Mouse (Mus musculus) heart, postnatal 14 days (tissue): ENCODE data around the gene St8sia1. TPM values are rescaled to one million over a fixed set of nuclear protein-coding genes. Genes with fewer than 3 reads are reported as not detected.
"Not testable (repeated sequence)": the region's sequence is repeated elsewhere in the genome, so short reads cannot be mapped to it uniquely, and the experiment has no call there.

Source experiments
- DNase-seq, 2 experiments: peaks; one replicate each; pipeline ENCODE4 v3.0.0; 2021 to 2022
- intact Hi-C: fragments of 180-260 bp; cut with DNase I; formaldehyde crosslinking; loops from one replicate; pipeline ENCODE4 v1.15.1; 2025
- long read RNA-seq, 2 experiments: library from polyadenylated mRNA; stranded (forward); transcript quantifications; one replicate each; pipeline ENCODE4 v2.0.0; 2021
- total RNA-seq, 2 experiments: library from RNA; stranded (reverse); gene quantifications; 2 replicates each; pipeline ENCODE4 v1.2.3; 2021

Gene St8sia1
- 1 to 10 TPM in 1 of 2 experiments, under 1 TPM in 1; 0.38 to 1.7 TPM for total RNA-seq
- long read RNA-seq, experiment 1, result 0 reads
- long read RNA-seq, experiment 2, result 0 reads

DNA sequence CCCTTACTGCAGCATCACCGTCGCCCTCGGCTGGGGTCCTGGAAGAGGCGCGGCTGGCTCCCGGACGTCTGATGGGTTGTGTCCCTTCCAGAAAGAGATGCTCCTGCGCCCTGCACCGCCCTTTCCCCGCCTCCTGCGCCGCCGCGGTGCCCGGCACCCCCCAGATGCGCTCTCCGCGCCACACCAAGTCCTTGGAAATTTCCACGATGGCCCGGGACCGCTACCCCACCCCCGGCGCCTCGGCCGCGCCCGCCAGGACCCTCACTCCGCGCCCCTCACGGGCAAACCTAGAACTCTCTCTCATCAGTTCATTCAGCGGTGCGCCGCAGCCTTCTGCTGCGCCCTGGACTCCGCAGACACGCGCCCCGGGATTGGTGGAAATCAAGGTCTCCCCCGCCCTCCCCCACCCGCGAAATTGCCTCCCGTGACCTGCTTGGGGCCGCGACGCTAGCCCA is at the start of gene St8sia1:
Gene St8sia1 (minus strand): TSS at position 377 of the 455 bp plus-strand sequence.
- DNase-seq, result peak; percentile 6 to 9
- intact Hi-C loops, result loop anchor here (2.0 to 10.0 kb wide), 3 partner anchors 89 to 185 kb away; no protein-coding TSS in a partner anchor

DNA sequence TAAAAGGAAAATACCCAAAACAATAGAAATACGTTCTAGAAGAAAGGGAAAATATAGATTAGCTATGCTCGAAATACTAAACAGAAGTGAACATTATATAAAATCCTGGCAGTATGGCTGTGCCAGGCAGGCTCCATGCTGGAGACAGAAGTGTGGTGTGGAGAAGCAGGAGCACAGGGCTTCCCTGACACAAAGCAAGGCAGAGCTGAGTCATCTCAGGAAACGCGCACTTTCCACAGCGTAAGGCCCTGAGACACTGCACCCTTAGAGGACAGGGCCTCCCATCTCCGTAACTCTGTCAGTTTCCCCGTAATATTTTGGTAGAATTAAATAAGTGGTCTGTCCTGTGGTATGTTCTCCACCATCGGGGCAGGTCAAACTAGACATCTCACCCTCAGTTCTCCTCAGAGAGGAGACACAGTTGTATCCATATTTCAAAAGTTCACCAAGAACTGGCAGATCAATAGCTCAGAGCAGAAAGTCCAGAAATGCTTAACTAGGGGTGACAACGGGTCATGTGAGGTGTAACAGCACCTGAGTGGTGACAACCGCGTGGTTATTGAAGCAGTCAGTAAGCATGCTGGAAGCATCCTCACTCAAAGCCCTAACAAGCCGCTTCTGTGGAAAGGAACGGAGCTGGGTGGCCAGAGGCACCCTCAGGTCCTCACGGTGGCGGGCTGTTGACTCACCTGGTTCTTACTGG is 48.4 kb upstream of the St8sia1 start:
- intact Hi-C loops, result no loop called here
- DNase-seq, result no peak

DNA sequence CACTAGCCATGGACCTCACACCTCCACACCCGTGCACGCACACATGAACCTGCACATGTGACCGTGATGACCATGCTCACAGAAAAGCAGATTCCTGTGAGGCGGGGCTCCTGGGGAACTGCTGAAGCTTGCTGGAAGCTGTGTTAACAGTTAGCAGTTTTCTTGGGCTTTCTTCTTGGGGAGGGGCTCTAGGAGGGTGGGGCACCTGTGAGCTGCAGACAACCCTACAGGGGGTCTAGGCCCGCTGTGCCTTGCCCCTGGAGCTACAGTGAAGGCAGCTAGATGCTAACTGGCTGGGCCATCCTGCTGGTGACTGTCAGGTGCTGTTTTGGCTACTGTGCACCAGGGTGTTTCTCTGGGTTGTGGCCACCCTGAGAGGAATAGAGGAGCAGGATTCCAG is 44.6 kb upstream of the St8sia1 start:
- DNase-seq, result no peak
- intact Hi-C loops, result no loop called here

DNA sequence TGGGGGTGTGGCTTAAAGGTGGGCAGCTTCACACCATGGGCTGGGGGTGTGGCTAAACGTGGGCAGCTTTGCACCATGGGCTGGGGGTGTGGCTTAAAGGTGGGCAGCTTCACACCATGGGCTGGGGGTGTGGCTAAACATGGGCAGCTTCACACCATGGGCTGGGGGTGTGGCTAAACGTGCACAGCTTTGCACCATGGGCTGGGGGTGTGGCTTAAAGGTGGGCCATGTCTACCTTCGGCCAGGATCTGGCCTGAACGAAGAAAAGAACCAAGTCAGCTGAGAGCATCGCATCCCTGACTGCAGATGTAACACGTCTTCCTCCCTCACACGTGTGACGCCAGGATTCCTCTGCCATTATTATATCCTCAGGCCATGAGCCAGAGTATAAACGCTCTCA is 41.0 kb upstream of the St8sia1 start:
- DNase-seq, intact Hi-C loops: not testable (repeated sequence)

DNA sequence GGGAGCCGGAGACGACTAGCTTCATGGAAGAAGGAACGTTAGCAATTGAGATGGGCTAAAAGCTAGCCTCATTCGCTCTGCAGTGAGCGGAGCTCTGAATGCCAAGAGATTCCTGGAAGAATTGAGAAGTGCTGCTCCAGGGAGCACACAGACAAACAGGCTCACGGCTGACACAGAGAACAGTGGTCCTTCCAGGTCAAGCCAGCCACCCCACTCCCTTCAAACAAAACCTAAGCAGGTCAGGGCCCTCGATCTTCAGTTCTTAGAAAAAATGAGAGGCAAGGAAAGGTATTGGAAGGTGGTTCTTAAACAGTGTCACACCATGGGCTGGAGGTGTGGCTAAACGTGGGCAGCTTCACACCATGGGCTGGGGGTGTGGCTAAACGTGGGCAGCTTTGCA is 40.5 kb upstream of the St8sia1 start:
- intact Hi-C loops, result no loop called here
- no peak for DNase-seq

DNA sequence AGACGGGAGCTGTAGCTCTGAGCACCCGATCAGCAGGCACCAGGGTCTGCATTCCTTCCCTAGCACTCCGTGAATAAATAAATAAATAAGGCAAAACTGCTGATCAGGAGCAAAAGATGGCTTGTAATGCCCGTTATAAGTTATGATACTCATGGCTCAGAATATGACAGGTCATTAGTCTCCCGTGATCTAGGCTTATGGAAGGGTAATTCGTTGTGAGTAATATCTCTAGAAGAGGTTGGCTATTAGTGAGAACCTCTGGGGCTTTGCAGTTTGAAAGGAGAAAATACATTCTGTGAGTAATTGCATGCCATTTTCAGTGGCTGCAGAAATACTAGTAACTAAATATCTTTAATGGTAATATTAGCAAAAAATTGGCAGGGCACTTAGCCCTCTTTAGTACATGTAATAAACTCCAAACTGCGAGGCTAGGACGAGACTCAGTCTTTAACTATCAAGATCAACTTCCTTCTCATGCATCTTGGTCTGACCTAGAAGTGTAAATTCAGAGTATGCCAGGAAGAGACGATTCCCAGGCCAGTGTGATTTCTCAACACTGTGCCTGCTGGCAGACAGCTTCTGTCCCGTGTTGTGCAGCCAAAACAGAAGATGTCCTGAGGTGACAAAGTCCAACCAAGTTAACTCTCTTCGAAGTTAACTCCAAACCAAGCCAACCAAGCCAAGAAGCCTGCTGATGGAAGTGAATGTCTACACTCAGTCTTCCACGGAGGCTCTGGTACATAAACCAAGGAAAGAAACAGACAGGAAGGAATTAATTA is 34.2 kb upstream of the St8sia1 start:
- intact Hi-C loops, result no loop called here
- no peak for DNase-seq

DNA sequence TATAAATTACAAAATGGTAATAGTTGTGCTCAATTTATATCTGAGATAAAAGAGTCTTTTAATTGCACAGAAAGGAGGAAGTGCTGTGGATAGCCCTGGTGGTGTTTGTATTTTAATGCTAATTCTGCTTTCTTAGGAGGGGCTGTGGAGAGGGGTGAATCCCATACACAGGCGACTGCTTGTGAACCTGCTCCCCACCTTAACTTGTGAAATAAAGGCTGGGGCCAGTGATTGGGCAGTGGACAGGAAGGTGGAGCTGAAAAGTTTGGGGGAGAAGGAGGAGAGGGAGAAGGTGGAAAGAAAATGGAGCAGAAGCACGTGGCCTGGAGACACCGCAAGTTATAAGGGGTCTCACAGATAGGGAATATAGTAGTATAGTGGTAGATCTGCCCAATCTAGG is 32.6 kb upstream of the St8sia1 start:
- intact Hi-C loops, result no loop called here
- no peak for DNase-seq

DNA sequence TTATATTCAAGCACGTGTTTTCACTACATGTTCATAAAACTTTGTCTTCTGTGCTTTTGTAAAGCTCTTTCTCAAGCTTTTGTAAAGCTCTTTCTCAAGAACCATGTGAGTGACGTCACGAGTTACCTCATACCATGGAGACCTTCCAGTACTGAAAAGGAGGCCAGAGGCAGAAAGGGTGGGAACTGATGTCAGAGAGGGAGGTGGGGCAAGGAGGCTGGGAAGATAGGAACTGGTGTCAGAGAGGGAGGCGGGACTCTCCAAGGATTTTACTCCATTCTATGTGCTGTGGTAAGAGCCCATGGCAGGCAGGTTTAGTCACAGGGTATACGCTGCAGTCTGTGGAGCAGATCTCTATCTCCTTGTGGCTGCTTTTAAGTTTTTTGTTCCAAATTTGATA is 31.3 kb upstream of the St8sia1 start:
- intact Hi-C loops, result no loop called here
- DNase-seq, result peak; percentile 36 to 53

DNA sequence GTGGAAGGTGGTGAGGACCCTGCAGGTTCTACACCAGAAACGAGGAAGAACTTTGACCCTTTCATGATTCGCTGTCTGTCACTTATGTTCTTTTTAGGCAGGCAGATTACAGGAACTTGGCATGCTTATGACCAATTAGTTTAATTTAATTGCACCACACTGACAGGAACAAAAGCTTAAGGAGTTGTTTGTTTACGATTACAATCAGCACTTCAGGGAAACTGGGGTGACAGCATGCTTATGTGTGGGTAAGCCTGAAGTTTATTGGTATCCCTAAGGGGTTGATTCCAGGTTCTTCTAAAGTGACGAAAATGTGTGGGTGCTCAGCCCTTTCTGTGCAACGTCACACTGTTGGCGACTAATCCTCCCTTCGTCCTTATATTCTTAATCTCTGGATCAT is 30.6 kb upstream of the St8sia1 start:
- no peak for DNase-seq
- intact Hi-C loops, result loop anchor here (5.0 kb wide), 1 partner anchor 177 kb away; no protein-coding TSS in a partner anchor

DNA sequence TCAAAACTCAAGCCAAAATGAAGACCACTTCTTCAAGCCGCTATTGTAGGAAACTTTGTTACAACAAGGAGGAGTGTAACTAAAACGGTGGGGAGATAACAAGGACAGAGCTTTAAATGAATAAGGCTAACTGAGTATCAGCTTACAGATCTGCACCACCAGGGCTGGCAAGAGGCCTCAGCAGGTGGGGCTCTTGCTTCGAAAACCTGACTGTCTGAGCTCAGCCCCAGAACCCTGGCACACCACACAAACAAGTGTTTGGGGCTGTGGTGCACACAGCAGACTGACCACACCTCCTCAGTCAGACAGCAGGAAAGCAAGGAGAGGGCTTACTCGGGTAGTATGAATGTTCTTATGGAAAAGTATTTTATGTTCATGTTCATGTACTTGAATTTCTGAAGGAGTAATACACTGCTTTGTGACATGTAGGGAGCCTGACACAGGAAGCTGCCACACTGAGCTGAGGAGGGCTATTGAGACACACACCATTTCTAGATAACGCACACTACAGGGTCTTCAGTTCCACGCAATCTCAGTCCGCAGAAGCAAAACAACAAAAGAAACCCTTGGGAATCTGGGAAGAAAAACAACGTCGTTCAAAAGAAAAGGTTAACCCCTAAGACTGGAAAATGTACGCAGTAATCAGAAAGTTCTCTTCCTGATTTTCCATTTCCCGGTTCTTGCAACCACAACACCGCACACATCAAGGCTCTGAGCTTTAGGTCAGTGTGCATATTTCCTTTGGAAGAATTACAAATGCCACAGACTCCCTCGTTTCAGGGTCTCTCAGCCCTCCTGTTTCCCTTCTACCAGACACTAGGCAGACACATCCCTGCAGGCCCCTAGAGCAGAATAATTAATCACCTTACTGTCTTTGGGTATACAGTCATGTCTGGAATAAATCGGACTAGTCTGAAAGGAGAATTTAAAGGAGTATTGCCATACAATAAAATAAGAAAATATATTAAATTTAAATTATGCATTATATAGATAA is 29.8 kb upstream of the St8sia1 start:
- no peak for DNase-seq
- intact Hi-C loops, result loop anchor here (5.0 kb wide), 1 partner anchor 178 kb away; no protein-coding TSS in a partner anchor

DNA sequence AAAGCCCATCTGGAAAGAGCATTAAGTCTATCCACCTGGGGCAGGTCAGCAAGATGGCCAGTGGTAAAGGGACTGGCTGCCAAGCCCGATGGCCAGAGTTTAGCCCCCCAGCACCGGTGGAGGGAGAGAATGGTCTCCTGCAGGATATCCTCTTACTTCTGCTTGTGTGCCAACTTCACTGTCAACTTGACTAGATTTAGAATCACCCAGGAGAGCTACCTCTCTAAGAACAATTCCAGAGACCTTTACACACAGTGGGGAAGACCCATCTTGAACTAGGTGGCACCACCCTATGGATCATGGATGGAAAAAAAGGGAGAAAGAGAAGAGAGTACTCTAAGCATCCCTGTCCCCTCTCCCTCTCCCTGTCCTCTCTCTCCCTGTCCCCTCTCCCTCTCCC is 28.7 kb upstream of the St8sia1 start:
- no peak for DNase-seq
- intact Hi-C loops, result loop anchor here (5.0 kb wide), 1 partner anchor 179 kb away; no protein-coding TSS in a partner anchor

DNA sequence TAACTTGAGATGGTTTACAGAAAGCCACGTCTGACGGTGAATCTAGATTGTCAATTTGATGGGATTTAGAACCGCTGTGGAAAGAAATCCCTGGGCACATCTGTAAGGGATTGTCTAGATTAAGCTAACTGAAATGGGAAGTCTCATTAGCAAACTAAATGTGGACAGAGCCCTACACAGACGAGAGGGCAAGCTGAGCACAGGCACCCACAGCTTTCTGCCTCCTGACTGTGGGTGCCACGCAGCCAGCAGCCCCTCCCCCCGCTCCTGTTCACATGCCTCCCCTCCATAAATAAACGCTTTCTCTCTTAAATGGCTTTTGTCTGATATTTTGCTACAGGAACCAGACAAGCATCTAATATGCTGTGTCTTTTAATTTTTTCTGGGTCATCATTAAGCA is 27.8 kb upstream of the St8sia1 start:
- intact Hi-C loops, result loop anchor here (5.0 kb wide), 1 partner anchor 180 kb away; no protein-coding TSS in a partner anchor
- no peak for DNase-seq

DNA sequence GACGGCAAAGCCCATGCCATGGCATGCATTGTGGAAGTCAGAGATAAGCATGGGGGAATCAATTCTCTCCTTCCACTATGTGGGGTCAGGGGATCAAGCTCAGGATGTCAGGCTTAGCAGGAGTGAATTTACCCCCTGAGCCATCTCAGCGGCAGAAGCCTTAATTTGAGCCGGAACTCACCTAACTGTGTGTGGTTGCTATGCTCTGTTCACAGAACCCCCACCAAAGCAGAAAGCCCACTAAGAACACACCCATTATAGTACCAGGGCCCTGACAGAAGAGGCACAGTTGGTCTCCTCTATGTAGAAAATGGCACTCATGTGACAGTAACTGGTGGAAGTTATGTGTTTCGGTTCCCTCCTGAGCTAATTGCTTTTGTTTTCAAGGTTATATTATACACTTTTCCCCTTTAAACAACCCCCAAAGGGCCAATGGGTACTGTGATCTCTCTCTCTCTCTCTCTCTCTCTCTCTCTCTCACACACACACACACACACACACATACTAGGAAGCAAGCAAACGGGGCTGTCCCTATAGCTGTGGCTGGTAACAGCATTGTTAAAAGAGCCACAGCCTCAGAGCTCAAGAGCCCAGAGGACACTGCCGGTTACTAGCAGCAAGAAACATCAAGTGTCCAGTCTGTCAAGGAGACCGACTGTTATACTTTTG is 27.3 kb upstream of the St8sia1 start:
- no peak for DNase-seq
- intact Hi-C loops, result loop anchor here (5.0 kb wide), 1 partner anchor 181 kb away; no protein-coding TSS in a partner anchor

DNA sequence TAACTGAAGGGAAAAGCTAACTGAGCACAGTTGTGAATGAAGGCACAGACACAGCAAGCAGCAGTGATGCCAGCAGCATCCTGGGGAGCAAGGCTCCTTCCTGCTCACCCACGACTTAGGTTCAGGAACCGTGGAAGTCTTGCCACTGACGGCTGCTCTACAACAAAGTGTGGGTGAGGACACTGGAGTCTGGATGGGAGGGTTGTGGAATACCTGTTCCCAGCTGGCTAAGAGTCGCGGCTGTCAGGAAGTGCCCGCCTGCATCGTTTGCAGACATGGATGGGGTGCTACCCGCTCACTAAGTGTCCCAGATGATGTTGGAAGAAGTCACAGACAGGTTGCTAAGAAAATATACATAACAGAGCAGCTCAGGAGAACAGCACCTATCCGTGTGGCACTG is 26.3 kb upstream of the St8sia1 start:
- intact Hi-C loops, result loop anchor here (5.0 kb wide), 1 partner anchor 182 kb away; no protein-coding TSS in a partner anchor
- no peak for DNase-seq

DNA sequence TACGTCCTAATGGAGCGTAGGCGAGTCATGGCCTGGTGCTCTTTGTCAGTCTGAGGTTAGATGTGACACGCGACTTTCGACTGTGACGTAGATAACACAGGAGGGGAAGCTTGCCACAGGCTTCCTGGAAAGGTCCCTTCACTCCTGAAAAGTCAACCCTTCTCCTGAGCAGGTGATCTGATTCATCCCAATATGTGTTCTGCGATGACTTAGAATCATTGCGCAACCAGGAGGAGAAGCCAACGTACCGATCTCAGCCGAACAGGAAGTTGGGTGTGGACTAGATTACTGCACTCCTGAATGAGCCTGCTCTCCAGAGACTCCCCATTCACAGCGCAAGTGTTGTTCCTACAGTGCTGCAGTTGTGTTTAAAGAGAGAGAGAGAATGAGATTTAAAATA is 25.2 kb upstream of the St8sia1 start:
- no peak for DNase-seq
- intact Hi-C loops, result no loop called here

DNA sequence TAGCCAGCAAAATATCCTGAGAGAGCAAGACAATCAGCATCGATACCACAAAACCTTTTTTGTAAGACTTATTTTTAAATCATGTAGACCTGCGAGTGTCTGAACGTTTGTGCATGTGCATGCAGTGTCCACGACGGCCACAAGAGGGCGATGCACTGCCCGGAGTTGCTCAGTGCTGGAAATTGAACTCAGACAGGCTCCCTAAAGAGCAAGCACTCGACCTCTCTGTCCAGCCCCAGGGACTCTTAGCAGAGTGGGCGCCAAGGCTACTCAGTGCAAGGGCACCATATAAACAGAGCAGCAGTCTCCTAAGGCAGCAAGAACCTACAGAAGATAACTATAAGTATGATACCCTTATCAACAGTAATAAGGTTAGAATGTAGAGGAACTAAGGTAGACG is 24.5 kb upstream of the St8sia1 start:
- peak; percentile 60 to 79 for DNase-seq
- intact Hi-C loops, result no loop called here

DNA sequence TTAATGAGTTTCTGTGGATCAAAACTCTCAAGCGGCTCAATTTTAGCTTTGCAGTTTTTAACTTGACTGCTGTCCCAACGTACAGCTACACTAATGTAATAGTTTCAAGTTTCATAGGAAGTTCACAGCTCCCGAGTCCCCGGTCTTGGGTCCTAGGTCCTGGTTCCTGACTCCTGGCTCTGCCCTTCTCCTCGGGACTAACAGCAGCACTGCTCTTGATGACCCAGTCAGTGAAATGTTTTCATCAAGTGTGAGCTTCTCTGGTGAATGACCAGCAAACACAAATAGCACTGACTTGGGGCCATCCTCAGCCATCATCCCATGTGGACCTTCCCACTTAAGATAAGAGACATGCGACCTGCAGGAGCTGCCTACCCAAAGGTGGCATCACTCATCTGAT is 24.0 kb upstream of the St8sia1 start:
- DNase-seq, result no peak
- intact Hi-C loops, result no loop called here

DNA sequence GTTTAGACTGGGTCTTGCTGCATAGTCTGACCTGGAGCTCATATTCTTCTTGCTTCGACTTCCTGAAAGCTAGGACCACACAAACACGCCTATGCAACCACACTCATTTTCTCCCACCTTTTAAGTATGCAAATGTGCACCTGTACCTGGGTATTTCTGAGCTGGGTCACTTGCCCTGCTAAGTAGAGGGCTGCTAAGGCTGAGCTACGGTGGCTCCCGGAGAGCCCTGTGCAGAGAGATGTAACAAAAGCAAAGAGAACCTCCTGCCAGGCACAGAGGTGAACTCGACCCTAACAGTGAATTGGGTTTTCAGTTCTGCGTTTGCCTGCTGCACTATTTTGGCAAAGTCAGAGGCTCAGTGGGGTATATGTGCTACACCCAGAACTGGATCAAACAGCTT is 23.4 kb upstream of the St8sia1 start:
- intact Hi-C loops, result no loop called here

DNA sequence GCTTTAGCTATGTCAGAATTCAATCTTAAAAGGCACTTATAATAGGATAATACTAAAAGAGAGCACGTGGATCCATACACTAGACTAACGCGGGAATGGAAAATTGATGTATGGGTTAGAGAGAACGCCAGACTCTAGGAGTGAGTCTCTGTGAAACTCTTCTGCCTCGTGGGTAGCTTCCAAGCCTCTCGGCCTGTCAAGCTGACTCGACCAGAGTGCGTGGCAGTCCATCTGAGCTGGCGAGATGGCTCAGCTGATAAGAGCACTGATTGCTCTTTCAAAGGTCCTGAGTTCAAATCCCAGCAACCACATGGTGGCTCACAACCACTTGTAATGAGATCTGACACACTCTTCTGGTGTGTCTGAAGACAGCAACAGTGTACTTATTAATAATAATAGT is 22.5 kb upstream of the St8sia1 start:
- intact Hi-C loops, DNase-seq: not testable (repeated sequence)

More for the DNA sequence above, 23.4 kb upstream of the St8sia1 start:
- no peak for DNase-seq
